In genomic region chr8:113851655-113852054, GRCm38 (mm10) we compare ENCODE assay signal across 10 mouse cellular contexts. TPM values are rescaled to one million over a fixed set of nuclear protein-coding genes. Genes with fewer than 3 reads are reported as not detected.
DNase-seq lines count a peak whose midpoint lies in the region; ATAC-seq and TF ChIP-seq lines count a peak whose summit lies in the region.
"Had no signal": no experiment of that assay in that cellular context is flagged by ENCODE, and none has a peak within 500 bp of the region (broad histone marks: within the 10 kb centered on the region; RNA-seq: fewer than 3 reads in every experiment).

No protein-coding gene starts in this region.

- ATAC-seq in hindbrain, embryonic 11.5 days (ENCODE audit: low FRiP score): no peak
- no peak for ATAC-seq in hindbrain, embryonic 12.5 days (ENCODE audit: low FRiP score)
- ATAC-seq in stomach, postnatal 0 days (ENCODE audit: low FRiP score, low TSS enrichment): no peak

- H3K4me3 ChIP-seq in hindbrain, embryonic 11.5 days (ENCODE audit: low read depth, low read length): no peak overlapping the region
- H3K4me3 ChIP-seq in hindbrain, embryonic 12.5 days: no peak overlapping the region
- H3K4me3 ChIP-seq in stomach, postnatal 0 days (ENCODE audit: low read depth, low read length): no peak overlapping the region
- H3K4me3 ChIP-seq: erythroblast, embryonic 14.5 days had no signal

- no peaks in the 10 kb centered on the region for H3K9me3 ChIP-seq in hindbrain, embryonic 11.5 days (ENCODE audit: control insufficient read depth, low read length)
- no peaks in the 10 kb centered on the region for H3K9me3 ChIP-seq in hindbrain, embryonic 12.5 days (replicated peaks)
- no peaks in the 10 kb centered on the region for H3K9me3 ChIP-seq in stomach, postnatal 0 days (ENCODE audit: control insufficient read depth, low read length)

- no peaks in the 10 kb centered on the region for H3K36me3 ChIP-seq in hindbrain, embryonic 11.5 days (ENCODE audit: control insufficient read depth, insufficient read depth, low read length)
- no peaks in the 10 kb centered on the region for H3K36me3 ChIP-seq in hindbrain, embryonic 12.5 days
- no peaks in the 10 kb centered on the region for H3K36me3 ChIP-seq in stomach, postnatal 0 days (ENCODE audit: control insufficient read depth, insufficient read depth, low read length)

- H3K4me1 ChIP-seq in hindbrain, embryonic 11.5 days (replicated peaks; ENCODE audit: control insufficient read depth, insufficient read depth, low read length): peaks cover 3% of the 10 kb centered on the region; the same call in 1 of the 2 replicates
- H3K4me1 ChIP-seq in hindbrain, embryonic 12.5 days: peaks cover 5% of the 10 kb centered on the region; the same call in 1 of the 2 replicates
- no peaks in the 10 kb centered on the region; the same call in 1 of the 2 replicates for H3K4me1 ChIP-seq in stomach, postnatal 0 days (replicated peaks; ENCODE audit: control insufficient read depth, insufficient read depth)

- H3K27me3 ChIP-seq in hindbrain, embryonic 11.5 days (ENCODE audit: control insufficient read depth, insufficient read depth, low read length): peaks cover 29% of the 10 kb centered on the region
- peaks cover 40% of the 10 kb centered on the region for H3K27me3 ChIP-seq in hindbrain, embryonic 12.5 days
- peaks cover 4% of the 10 kb centered on the region; the same call in 1 of the 2 replicates for H3K27me3 ChIP-seq in stomach, postnatal 0 days (ENCODE audit: control insufficient read depth, insufficient read depth, low read length)

- H3K4me2 ChIP-seq in hindbrain, embryonic 11.5 days (replicated peaks; ENCODE audit: low read depth, low read length): no peak overlapping the region
- no peak overlapping the region for H3K4me2 ChIP-seq in hindbrain, embryonic 12.5 days (replicated peaks)
- H3K4me2 ChIP-seq in stomach, postnatal 0 days (replicated peaks; ENCODE audit: low read depth): no peak overlapping the region

- TF ChIP-seq CTCF in stomach, postnatal 0 days (IDR thresholded peaks at IDR 0.05; ENCODE audit: low read depth): peak; percentile 70

- H3K27ac ChIP-seq in hindbrain, embryonic 11.5 days (ENCODE audit: low read depth, low read length): no peak overlapping the region
- H3K27ac ChIP-seq in hindbrain, embryonic 12.5 days: no peak overlapping the region
- no peak overlapping the region for H3K27ac ChIP-seq in stomach, postnatal 0 days (replicated peaks)

- DNase-seq in hindbrain, embryonic 11.5 days (ENCODE audit: low spot score): peak; percentile 38
- DNase-seq in retina, embryonic 14.5 days (ENCODE audit: low spot score): peak; percentile 33
- DNase-seq in retina, postnatal 1 day: no peak
- peak; percentile 19 for DNase-seq in adipocyte (ENCODE audit: low spot score)
- DNase-seq in stomach, postnatal 0 days (ENCODE audit: low spot score): no peak
- DNase-seq in left cerebral cortex, adult 18-20 months (ENCODE audit: low spot score in 2 of 2): no peak
- DNase-seq: heart, postnatal 36 days had no signal

- H3K9ac ChIP-seq in hindbrain, embryonic 11.5 days (ENCODE audit: low read depth, low read length): no peak overlapping the region
- H3K9ac ChIP-seq in hindbrain, embryonic 12.5 days: no peak overlapping the region
- H3K9ac ChIP-seq in stomach, postnatal 0 days (ENCODE audit: low read length): no peak overlapping the region

- no peak for TF ChIP-seq EP300 in stomach, postnatal 0 days (optimal IDR thresholded peaks at IDR 0.05)

- WGBS in hindbrain, embryonic 11.5 days: 41% methylated on average over 4 of the region's 4 CpGs
- WGBS in hindbrain, embryonic 12.5 days: 39% methylated on average over 4 of the region's 4 CpGs
- 51% methylated on average over 4 of the region's 4 CpGs for WGBS in stomach, postnatal 0 days

RNA-seq across cellular contexts. Expression of gene Adamts18, which starts 3.1 kb away (rescaled TPM):
- polyA plus RNA-seq in hindbrain, embryonic 11.5 days (2014; fragmentation: Nextera tagmentation; extraction: Ambion mirVana): 0.25 and 0.97 TPM in 2 replicates
- 2.1 and 2.8 TPM in 2 replicates for polyA plus RNA-seq in hindbrain, embryonic 12.5 days (2016; fragmentation: Nextera tagmentation; extraction: Ambion mirVana)
- 0.53 and 0.90 TPM in 2 replicates for polyA plus RNA-seq in stomach, postnatal 0 days (2015; fragmentation: Nextera tagmentation; extraction: Ambion mirVana)
- 1 to 10 TPM; 1.6 TPM for total RNA-seq in left cerebral cortex, adult 18-20 months (2021)
- total RNA-seq: gastrocnemius, adult 18-20 months; heart, postnatal 36 days had no signal
- polyA plus RNA-seq: erythroblast, embryonic 14.5 days had no signal

Comparison
In these comparisons a context has a peak if more than half of its experiments do, and no peak if none do; other contexts are left out.
1. DNase-seq: peak in hindbrain, embryonic 11.5 days (single experiment), retina, embryonic 14.5 days (single experiment) and adipocyte (single experiment); none in retina, postnatal 1 day (single experiment), stomach, postnatal 0 days (single experiment) and left cerebral cortex, adult 18-20 months (0 of 2).